Mouse (Mus musculus): ENCODE data around the gene P2ry10. TPM values are rescaled to one million over a fixed set of nuclear protein-coding genes. Genes with fewer than 3 reads are reported as not detected.

Gene P2ry10
- total and polyA plus RNA-seq, 3 experiments = 8.3 to 42.2 (median 9.7) TPM

DNA sequence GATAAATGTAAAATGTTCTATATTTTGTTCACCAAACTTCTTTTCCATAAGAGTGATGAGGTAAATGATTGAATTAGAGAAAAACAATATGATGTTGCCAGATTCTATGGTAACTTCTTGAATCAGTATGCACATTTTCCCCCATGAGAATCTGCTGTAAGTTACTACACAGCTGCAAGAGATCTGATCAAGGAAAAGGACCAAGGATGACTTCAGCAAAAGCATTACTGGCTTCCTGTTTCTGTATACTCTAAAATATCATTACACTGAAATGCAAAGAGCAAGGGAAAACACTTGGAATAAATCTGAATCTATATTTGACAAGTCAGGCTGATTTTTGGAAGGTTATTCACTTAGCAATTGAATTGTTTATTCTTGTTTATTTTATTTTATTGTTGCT lies 49.1 kb upstream of the P2ry10 start:
- Histone ChIP-seq H3K4me1 (ENCODE audit: control insufficient read depth in 1 of 2, insufficient read depth in 2 of 2) (no peaks in the 10 kb centered on the region), H3K27me3 (replicated peaks) (no peaks in the 10 kb centered on the region), H3K27ac (ENCODE audit: insufficient read depth, low read depth) (no peak overlapping the region), H3K36me3 (replicated peaks in 1 of 2; ENCODE audit: control insufficient read depth in 1 of 2, insufficient read depth in 1 of 2, low read length in 1 of 2) (no peaks in the 10 kb centered on the region), H3K4me2 (ENCODE audit: insufficient read depth, low read depth, poor library complexity, severe bottlenecking) (no peak overlapping the region), H3K4me3 (replicated peaks in 1 of 3; ENCODE audit: low read depth in 2 of 3, low read length in 2 of 3, poor library complexity in 1 of 3) (no peak overlapping the region), H3K79me2 (replicated peaks; ENCODE audit: control insufficient read depth, extremely low read depth, insufficient read depth, poor library complexity, severe bottlenecking) (no peaks in the 10 kb centered on the region), H3K9me3 (replicated peaks; ENCODE audit: low read length) (no peaks in the 10 kb centered on the region), H3K9ac (ENCODE audit: insufficient read depth, low read depth) (no peak overlapping the region)
- in situ Hi-C loops (cut with MboI; ENCODE audit: low pct_ligation_motif_present, low pct_unique_long_range_greater_than_20kb, low sequenced_read_pairs) = no loop called here
- TF ChIP-seq HCFC1 (IDR thresholded peaks at IDR 0.05; ENCODE audit: low read depth, low read length) = no peak
- no peak for TF ChIP-seq ZNF384 (IDR thresholded peaks at IDR 0.05; ENCODE audit: low read depth, low read length)
- TF ChIP-seq BHLHE40 (IDR thresholded peaks at IDR 0.05; ENCODE audit: low read depth, low read length) = no peak
- dilution Hi-C loops (cut with MboI; ENCODE audit: extremely low pct_ligation_motif_present, extremely low pct_unique_long_range_greater_than_20kb, low sequenced_read_pairs) = no loop called here
- DNase-seq (ENCODE audit: extremely low read depth) = no peak

DNA sequence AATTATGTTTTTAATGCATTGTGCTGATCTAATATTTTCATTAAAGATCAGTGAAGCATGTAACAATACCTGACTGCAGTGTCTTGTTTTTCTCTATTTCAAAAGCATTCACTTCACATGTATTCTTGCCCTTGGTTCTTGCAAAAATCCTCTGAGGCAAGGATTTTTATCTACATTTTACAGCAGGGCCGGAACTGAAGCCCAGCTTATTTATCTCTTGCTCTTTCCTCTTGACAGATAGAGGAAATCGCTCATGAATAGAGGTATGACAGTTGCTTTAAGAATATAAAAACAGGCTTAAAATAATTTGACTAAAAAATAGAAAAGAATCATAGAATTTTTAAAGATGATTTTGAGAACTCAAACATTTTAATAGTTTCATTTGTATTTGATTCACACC lies 48.7 kb upstream of the P2ry10 start:
- Histone ChIP-seq H3K27ac (ENCODE audit: insufficient read depth, low read depth) (no peak overlapping the region), H3K4me3 (replicated peaks in 1 of 3; ENCODE audit: low read depth in 2 of 3, low read length in 2 of 3, poor library complexity in 1 of 3) (no peak overlapping the region), H3K9me3 (replicated peaks; ENCODE audit: low read length) (no peaks in the 10 kb centered on the region), H3K4me1 (ENCODE audit: control insufficient read depth in 1 of 2, insufficient read depth in 2 of 2) (no peaks in the 10 kb centered on the region), H3K9ac (ENCODE audit: insufficient read depth, low read depth) (no peak overlapping the region), H3K4me2 (ENCODE audit: insufficient read depth, low read depth, poor library complexity, severe bottlenecking) (no peak overlapping the region), H3K36me3 (replicated peaks in 1 of 2; ENCODE audit: control insufficient read depth in 1 of 2, insufficient read depth in 1 of 2, low read length in 1 of 2) (no peaks in the 10 kb centered on the region), H3K79me2 (replicated peaks; ENCODE audit: control insufficient read depth, extremely low read depth, insufficient read depth, poor library complexity, severe bottlenecking) (no peaks in the 10 kb centered on the region), H3K27me3 (replicated peaks) (no peaks in the 10 kb centered on the region)
- no peak for DNase-seq (ENCODE audit: extremely low read depth)
- TF ChIP-seq MYC (IDR thresholded peaks at IDR 0.05; ENCODE audit: low read depth, low read length) = no peak
- TF ChIP-seq CHD2 (IDR thresholded peaks at IDR 0.05; ENCODE audit: low read length) = no peak
- TF ChIP-seq CHD1 (IDR thresholded peaks at IDR 0.05; ENCODE audit: low read depth, low read length) = no peak
- no peak for TF ChIP-seq ZC3H11A (IDR thresholded peaks at IDR 0.05; ENCODE audit: low read depth, low read length)
- no peak for TF ChIP-seq JUN (IDR thresholded peaks at IDR 0.05; ENCODE audit: insufficient read depth, low read depth, low read length)
- TF ChIP-seq UBTF (IDR thresholded peaks at IDR 0.05; ENCODE audit: low read depth, low read length) = no peak
- no peak for TF ChIP-seq SMC3 (IDR thresholded peaks at IDR 0.05; ENCODE audit: low read depth, low read length)
- TF ChIP-seq ZMIZ1 (IDR thresholded peaks at IDR 0.05; ENCODE audit: low read depth, low read length) = no peak
- TF ChIP-seq JUND (conservative IDR thresholded peaks at IDR 0.05; ENCODE audit: low read depth, low read length) = no peak
- TF ChIP-seq CTCF (conservative IDR thresholded peaks at IDR 0.05 in 1 of 2, IDR thresholded peaks at IDR 0.05 in 1 of 2; ENCODE audit: low read depth in 2 of 2, low read length in 2 of 2) = no peak
- no peak for TF ChIP-seq EP300 (IDR thresholded peaks at IDR 0.05; ENCODE audit: low read length)
- TF ChIP-seq KAT2A (IDR thresholded peaks at IDR 0.05; ENCODE audit: insufficient replicate concordance, low read length) = no peak
- TF ChIP-seq NRF1 (IDR thresholded peaks at IDR 0.05; ENCODE audit: low read depth, low read length) = no peak
- no peak for TF ChIP-seq ZKSCAN1 (IDR thresholded peaks at IDR 0.05; ENCODE audit: borderline replicate concordance, low read depth, low read length)
- no peak for TF ChIP-seq TBP (conservative IDR thresholded peaks at IDR 0.05; ENCODE audit: low read depth, low read length)
- TF ChIP-seq USF1 (IDR thresholded peaks at IDR 0.05; ENCODE audit: low read depth, low read length) = no peak
- TF ChIP-seq E2F4 (IDR thresholded peaks at IDR 0.05; ENCODE audit: insufficient replicate concordance, low read depth, low read length) = no peak
- dilution Hi-C loops (cut with MboI; ENCODE audit: extremely low pct_ligation_motif_present, extremely low pct_unique_long_range_greater_than_20kb, low sequenced_read_pairs) = no loop called here
- in situ Hi-C loops (cut with MboI; ENCODE audit: low pct_ligation_motif_present, low pct_unique_long_range_greater_than_20kb, low sequenced_read_pairs) = no loop called here
